Mouse (Mus musculus) gastrocnemius, adult 18-20 months (tissue): ENCODE measurements around the gene Atp2b2. TPM values are rescaled to one million over a fixed set of nuclear protein-coding genes. Genes with fewer than 3 reads are reported as not detected.
A peak's percentile ranks its signal among the peaks of the same experiment; 100 is the strongest.

Experiments
- DNase-seq: peaks from one replicate; pipeline ENCODE4 v3.0.0; 2021; ENCODE audit warnings: low spot score
- total RNA-seq, 2 experiments: library from RNA; stranded (reverse); gene quantifications; 2 replicates each; pipeline ENCODE4 v1.2.3; 2021

Gene Atp2b2
- total RNA-seq, 2 experiments from 2014 or later: 0.16 to 0.31 TPM

- no peak for DNase-seq
These were observed 182.2 kb downstream of the Atp2b2 start for GRCm38 (mm10) chr6:113860023-113860734.

- DNase-seq: no peak
These were observed 184.1 kb downstream of the Atp2b2 start for GRCm38 (mm10) chr6:113858317-113858716.

GRCm38 (mm10) chr6:113857310-113857873, 185.0 kb downstream of the Atp2b2 start:
- DNase-seq: no peak

GRCm38 (mm10) chr6:113856790-113857189, 185.6 kb downstream of the Atp2b2 start:
- no peak for DNase-seq

- DNase-seq: no peak
These were observed 186.2 kb downstream of the Atp2b2 start for GRCm38 (mm10) chr6:113856095-113856646.

DNA sequence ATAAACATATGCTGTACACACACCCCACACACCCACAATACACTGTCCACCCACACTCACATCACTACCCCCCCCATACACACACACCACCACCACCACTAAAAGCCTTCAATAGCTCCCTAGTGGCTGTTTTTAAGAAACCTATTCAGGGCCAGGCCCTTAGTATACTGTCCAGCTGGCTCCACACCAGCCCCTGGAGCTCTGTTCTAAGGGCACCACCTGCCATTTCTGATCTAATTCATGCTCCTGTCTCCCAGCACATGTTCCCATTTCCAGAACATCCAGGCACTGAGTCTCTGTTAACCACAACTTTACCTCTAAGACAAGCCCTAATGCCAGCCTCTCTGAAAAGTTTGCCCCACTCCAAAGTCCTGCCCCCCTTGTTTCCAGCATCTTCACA, 186.8 kb downstream of the Atp2b2 start:
- no peak for DNase-seq

DNA sequence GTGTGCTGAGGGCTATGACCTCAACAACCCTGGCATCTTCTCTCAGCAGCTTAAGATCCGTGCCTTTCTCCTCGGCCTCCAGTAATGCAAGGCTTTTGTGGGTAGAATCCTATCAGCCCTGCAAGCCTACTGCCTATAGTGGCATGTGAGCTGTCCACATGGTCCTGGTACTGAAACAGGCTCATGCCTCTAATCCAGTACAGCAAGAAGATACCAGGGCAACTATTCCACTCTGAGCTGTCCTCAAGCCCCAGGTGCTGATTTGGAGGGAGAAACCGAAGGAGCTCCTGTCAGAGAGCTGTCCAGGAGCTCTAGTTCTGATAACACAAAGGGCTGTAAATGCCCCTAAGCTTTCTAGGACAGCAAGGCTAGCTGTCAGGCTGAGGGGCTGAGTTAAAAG, 190.1 kb downstream of the Atp2b2 start:
- peak; percentile 48 for DNase-seq

- no peak for DNase-seq
These were observed 192.6 kb downstream of the Atp2b2 start for GRCm38 (mm10) chr6:113849819-113850218.

GRCm38 (mm10) chr6:113848655-113849054, 193.8 kb downstream of the Atp2b2 start:
- no peak for DNase-seq

DNA sequence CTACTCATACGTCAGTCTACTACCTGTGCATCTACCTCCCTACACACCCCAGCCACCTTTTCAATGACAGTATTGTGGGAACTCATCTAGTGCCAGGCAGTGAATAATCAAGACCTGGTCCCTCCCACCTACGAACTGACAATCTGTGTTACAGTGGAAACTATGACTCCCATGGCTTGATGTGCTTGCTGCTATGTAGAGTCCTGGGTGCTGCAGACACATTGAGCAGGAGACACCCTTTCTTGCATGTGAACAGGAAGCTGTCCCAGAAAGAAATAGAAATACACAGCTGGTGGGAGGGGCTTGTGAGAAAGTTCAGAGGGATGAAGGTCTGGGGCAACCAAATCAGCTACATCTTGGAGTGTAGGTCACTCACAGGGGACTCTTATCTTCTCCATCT, 195.3 kb downstream of the Atp2b2 start:
- DNase-seq: no peak

DNA sequence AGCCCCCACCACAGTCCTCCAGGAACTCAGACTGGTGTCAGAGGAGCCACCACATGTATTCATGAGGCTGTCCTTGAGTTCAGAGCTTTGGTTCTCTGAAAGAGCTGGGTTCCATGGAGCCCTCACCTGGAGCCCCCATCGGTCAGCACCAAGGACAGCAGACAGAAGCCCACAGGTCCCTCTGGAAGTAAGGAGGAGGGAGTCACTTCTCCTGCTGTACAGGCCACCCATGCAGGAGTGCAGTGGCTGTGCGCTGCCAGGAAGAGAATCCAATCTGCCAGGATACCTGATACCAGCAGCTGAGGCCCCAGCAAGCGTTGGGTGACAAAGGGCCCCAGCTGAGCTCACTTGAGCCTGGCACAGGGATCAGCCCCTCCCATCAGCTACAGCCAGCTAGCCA, 199.2 kb downstream of the Atp2b2 start:
- DNase-seq: no peak

GRCm38 (mm10) chr6:113838493-113838892, 203.9 kb downstream of the Atp2b2 start:
- DNase-seq: no peak

DNA sequence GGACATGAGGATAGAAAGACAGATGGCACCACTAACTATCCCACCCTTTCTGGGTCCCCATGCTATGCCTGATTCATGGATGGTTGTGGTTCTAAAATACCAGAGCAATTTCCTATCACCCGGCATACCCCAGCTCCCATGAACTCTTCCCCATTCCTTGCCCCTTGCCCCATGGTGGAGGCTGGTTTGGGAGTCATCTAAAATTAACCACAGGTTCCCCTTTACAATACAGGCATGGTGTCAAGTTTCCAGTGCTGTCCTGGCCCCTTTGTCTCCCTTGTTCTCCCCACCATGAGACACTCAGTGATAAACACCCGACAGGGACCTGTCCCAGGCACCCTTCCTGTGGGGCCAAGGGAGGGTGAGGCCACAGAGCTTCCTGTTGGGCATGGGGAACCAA, 204.7 kb downstream of the Atp2b2 start:
- no peak for DNase-seq

DNA sequence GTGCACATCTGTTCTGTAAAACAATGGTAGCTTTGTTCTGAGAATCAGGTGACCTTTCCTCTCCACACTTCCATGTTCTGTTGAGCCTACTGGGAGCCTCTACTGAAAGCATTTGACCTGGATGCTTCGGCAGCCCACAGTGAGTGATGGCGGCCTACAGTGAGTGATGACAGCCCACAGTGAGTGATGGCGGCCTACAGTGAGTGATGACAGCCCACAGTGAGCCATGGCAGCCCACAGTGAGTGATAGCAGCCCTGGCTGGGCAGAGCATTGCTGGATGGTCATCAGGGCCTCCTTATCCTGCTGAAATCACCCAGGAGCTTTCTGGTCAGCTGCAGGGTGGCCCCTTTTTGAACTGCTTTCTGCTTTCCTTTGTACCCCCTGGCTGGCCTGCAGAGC, 205.9 kb downstream of the Atp2b2 start:
- no peak for DNase-seq

DNA sequence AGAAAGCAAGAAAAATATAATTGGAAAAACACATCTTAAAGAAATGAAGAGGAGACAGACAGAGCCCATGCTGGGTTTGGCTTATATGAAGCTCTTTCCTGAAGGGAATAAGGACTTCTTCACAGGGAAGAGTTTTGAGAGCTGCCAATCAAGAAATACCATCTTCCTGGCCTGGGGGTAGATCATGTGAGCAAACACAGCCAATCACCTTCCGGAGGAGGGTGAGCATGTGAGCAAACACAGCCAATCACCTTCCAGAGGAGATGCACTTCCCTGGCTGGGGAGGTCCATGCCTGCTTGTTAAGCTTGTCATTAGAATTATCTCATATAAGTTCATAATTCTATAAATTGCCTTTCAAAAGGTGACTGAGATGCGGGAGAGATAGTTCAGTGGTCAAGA, 211.9 kb downstream of the Atp2b2 start:
- DNase-seq: no peak

- no peak for DNase-seq
These were observed 215.1 kb downstream of the Atp2b2 start for GRCm38 (mm10) chr6:113827309-113827708.

DNA sequence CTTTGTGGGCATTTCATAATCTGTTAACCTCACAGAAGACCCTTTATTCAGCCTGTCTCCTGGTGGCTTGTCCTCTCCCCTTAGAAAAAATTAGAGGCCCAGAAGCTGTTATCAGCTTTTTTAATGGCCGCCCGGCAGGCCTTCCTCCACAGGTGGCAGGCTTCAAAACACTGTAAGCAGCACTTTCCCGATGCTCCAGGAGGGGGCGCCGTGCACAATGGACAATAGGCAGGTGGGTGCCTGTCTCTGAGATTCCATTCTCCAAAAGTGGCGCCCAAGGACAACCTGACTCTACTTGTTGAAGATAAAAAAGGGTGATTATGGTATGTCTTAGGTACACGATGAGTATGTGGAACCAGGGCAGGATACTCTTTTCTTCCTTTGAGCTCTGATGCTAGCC, 220.0 kb downstream of the Atp2b2 start:
- DNase-seq: peak; percentile 18

GRCm38 (mm10) chr6:113816690-113817089, 225.7 kb downstream of the Atp2b2 start:
- no peak for DNase-seq

DNA sequence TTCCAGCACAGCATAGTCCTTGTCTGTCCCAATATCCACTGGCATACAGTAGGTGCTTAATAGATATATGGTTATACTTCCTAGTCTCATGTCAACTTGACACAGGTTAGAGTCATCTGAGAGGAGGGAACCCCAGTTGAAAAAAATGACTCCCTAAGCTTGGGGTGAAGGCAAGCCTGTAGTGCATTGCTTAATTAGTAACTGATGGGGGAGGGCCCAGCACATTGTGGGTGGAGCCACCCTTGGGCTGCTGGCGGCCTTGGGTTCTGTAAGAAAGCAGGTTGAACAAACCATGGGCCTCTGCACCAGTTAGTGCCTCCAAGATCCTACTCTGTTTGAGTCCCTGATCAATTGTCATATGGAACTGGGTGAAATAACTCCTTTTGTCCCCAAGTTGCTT, 231.0 kb downstream of the Atp2b2 start:
- DNase-seq: no peak

- no peak for DNase-seq
These were observed 231.7 kb downstream of the Atp2b2 start for GRCm38 (mm10) chr6:113810667-113811066.

GRCm38 (mm10) chr6:113806241-113806640, 236.2 kb downstream of the Atp2b2 start:
- DNase-seq: no peak

DNA sequence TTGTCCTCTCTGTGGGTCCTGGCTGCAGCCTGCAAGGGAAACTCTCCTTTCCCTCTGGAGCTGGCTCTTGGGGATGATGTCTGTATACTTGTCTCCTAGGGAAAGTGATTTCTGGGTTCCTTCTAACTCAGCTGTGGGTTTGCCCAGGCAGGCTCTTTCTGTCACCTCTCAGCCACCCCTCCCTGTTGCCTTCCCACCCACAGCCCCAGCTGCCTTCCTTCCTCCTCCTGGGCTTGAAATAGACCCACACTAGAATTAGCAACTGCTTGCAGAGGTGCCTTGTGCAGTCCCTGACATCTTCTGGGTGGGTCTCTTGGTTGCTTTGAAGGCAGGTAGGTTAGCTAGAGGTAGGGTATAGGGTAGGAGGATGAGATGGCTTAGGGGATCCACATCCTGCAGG, 241.2 kb downstream of the Atp2b2 start:
- no peak for DNase-seq

DNA sequence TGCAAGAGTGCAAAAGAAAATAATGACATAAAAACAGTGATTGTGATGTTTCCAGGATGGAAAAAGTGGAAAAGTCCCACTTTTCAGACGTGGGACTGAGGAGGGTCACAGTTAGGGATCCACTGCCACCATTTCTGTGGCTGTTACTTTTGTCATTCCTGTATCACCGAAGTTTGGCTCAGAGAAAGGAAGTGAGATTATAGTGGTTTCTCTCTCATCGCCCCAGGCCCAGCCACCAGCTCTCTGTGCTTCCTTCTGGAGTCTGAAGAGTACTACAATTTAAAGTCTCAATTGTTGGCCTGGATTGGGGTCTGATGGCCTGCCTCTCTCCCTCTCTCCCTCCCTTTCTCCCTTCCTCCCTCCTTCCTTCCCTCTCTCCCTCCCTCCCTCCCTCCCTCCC, 242.5 kb downstream of the Atp2b2 start:
- no peak for DNase-seq
